Mouse (Mus musculus): ENCODE results near the gene Dmd. TPM values are rescaled to one million over a fixed set of nuclear protein-coding genes. Genes with fewer than 3 reads are reported as not detected.
"Not testable (repeated sequence)": the region's sequence is repeated elsewhere in the genome, so short reads cannot be mapped to it uniquely, and the experiment has no call there.

Dmd gene
- polyA plus RNA-seq, 1 experiment from 2014 or later, result 28.6 TPM

- H3K27me3 ChIP-seq (replicated peaks), result no peaks in the 10 kb centered on the region
- H3K9ac ChIP-seq, result no peak overlapping the region
- H3K4me1 ChIP-seq, result no peaks in the 10 kb centered on the region
- H3K27ac ChIP-seq, result no peak overlapping the region
- WGBS, result 52% methylated on average over 4 of the region's 4 CpGs
- H3K9me3 ChIP-seq, result no peaks in the 10 kb centered on the region
- H3K36me3 ChIP-seq, result no peaks in the 10 kb centered on the region
- ATAC-seq (ENCODE audit: insufficient read depth, low FRiP score, low read depth), result no peak
- H3K4me3 ChIP-seq (replicated peaks), result no peak overlapping the region
- no peak overlapping the region for H3K4me2 ChIP-seq
These were observed 797.8 kb downstream of the Dmd start for GRCm38 (mm10) chrX:83746301-83747008.

- no peaks in the 10 kb centered on the region for H3K27me3 ChIP-seq (replicated peaks)
- H3K27ac ChIP-seq, result no peak overlapping the region
- no peak for ATAC-seq (ENCODE audit: insufficient read depth, low FRiP score, low read depth)
- H3K4me3 ChIP-seq (replicated peaks), result no peak overlapping the region
- no peaks in the 10 kb centered on the region for H3K36me3 ChIP-seq
- no peak overlapping the region for H3K4me2 ChIP-seq
- no peaks in the 10 kb centered on the region for H3K4me1 ChIP-seq
- no peaks in the 10 kb centered on the region for H3K9me3 ChIP-seq
- H3K9ac ChIP-seq, result no peak overlapping the region
These were observed 838.7 kb downstream of the Dmd start for GRCm38 (mm10) chrX:83787406-83787805.

GRCm38 (mm10) chrX:83867469-83867868 is 918.8 kb downstream of the Dmd start:
- not testable (repeated sequence) for H3K4me2 ChIP-seq; H3K4me1 ChIP-seq; H3K4me3 ChIP-seq (replicated peaks); H3K9ac ChIP-seq; H3K27ac ChIP-seq; H3K9me3 ChIP-seq; ATAC-seq (ENCODE audit: insufficient read depth, low FRiP score, low read depth); H3K27me3 ChIP-seq (replicated peaks); H3K36me3 ChIP-seq
- WGBS, result 37% methylated on average over 9 of the region's 9 CpGs

- H3K36me3 ChIP-seq; H3K4me3 ChIP-seq (replicated peaks); H3K9ac ChIP-seq; H3K27me3 ChIP-seq (replicated peaks); ATAC-seq (ENCODE audit: insufficient read depth, low FRiP score, low read depth); H3K27ac ChIP-seq; H3K9me3 ChIP-seq; H3K4me2 ChIP-seq; H3K4me1 ChIP-seq: not testable (repeated sequence)
- 86% methylated on average over 11 of the region's 11 CpGs for WGBS
These were observed 926.7 kb downstream of the Dmd start for GRCm38 (mm10) chrX:83875389-83875788.

GRCm38 (mm10) chrX:83975895-83976294 is 1027.2 kb downstream of the Dmd start:
- no peak overlapping the region for H3K4me3 ChIP-seq (replicated peaks)
- no peak for ATAC-seq (ENCODE audit: insufficient read depth, low FRiP score, low read depth)
- no peaks in the 10 kb centered on the region for H3K27me3 ChIP-seq (replicated peaks)
- no peaks in the 10 kb centered on the region for H3K4me1 ChIP-seq
- H3K9me3 ChIP-seq, result no peaks in the 10 kb centered on the region
- H3K36me3 ChIP-seq, result no peaks in the 10 kb centered on the region
- H3K4me2 ChIP-seq, result no peak overlapping the region
- WGBS, result 42% methylated on average over 1 of the region's 1 CpGs
- no peak overlapping the region for H3K27ac ChIP-seq
- H3K9ac ChIP-seq, result no peak overlapping the region

GRCm38 (mm10) chrX:84001294-84001693 is 1052.6 kb downstream of the Dmd start:
- no peaks in the 10 kb centered on the region for H3K9me3 ChIP-seq
- H3K36me3 ChIP-seq, result no peaks in the 10 kb centered on the region
- 44% methylated on average over 7 of the region's 7 CpGs for WGBS
- no peak overlapping the region for H3K27ac ChIP-seq
- ATAC-seq (ENCODE audit: insufficient read depth, low FRiP score, low read depth), result no peak
- H3K4me3 ChIP-seq (replicated peaks), result no peak overlapping the region
- no peaks in the 10 kb centered on the region for H3K4me1 ChIP-seq
- H3K27me3 ChIP-seq (replicated peaks), result no peaks in the 10 kb centered on the region
- H3K4me2 ChIP-seq, result no peak overlapping the region
- H3K9ac ChIP-seq, result no peak overlapping the region

GRCm38 (mm10) chrX:84062431-84062830 is 1113.8 kb downstream of the Dmd start:
- WGBS, result 86% methylated on average over 3 of the region's 3 CpGs
- H3K36me3 ChIP-seq; H3K9me3 ChIP-seq; H3K27me3 ChIP-seq (replicated peaks); H3K4me3 ChIP-seq (replicated peaks); H3K4me1 ChIP-seq; H3K4me2 ChIP-seq; ATAC-seq (ENCODE audit: insufficient read depth, low FRiP score, low read depth); H3K27ac ChIP-seq; H3K9ac ChIP-seq: not testable (repeated sequence)

GRCm38 (mm10) chrX:84165872-84166271 is 1217.2 kb downstream of the Dmd start:
- no peak overlapping the region for H3K27ac ChIP-seq
- H3K4me3 ChIP-seq (replicated peaks), result no peak overlapping the region
- no peak for ATAC-seq (ENCODE audit: insufficient read depth, low FRiP score, low read depth)
- H3K4me2 ChIP-seq, result no peak overlapping the region
- H3K9ac ChIP-seq, result no peak overlapping the region
- H3K9me3 ChIP-seq, result no peaks in the 10 kb centered on the region
- 58% methylated on average over 2 of the region's 2 CpGs for WGBS
- H3K4me1 ChIP-seq, result no peaks in the 10 kb centered on the region
- H3K27me3 ChIP-seq (replicated peaks), result no peaks in the 10 kb centered on the region
- no peaks in the 10 kb centered on the region for H3K36me3 ChIP-seq

- no peaks in the 10 kb centered on the region for H3K27me3 ChIP-seq (replicated peaks)
- H3K4me1 ChIP-seq, result no peaks in the 10 kb centered on the region
- no peak overlapping the region for H3K4me2 ChIP-seq
- H3K4me3 ChIP-seq (replicated peaks), result no peak overlapping the region
- no peaks in the 10 kb centered on the region for H3K36me3 ChIP-seq
- no peak for ATAC-seq (ENCODE audit: insufficient read depth, low FRiP score, low read depth)
- WGBS, result 41% methylated on average over 2 of the region's 2 CpGs
- no peaks in the 10 kb centered on the region for H3K9me3 ChIP-seq
- no peak overlapping the region for H3K9ac ChIP-seq
- no peak overlapping the region for H3K27ac ChIP-seq
These were observed 1292.7 kb downstream of the Dmd start for GRCm38 (mm10) chrX:84241297-84241859.

GRCm38 (mm10) chrX:84330593-84330992 is 1381.9 kb downstream of the Dmd start:
- no peaks in the 10 kb centered on the region for H3K27me3 ChIP-seq (replicated peaks)
- H3K9ac ChIP-seq, result no peak overlapping the region

GRCm38 (mm10) chrX:84332177-84332576 is 1383.5 kb downstream of the Dmd start:
- no peak for ATAC-seq (ENCODE audit: insufficient read depth, low FRiP score, low read depth)
- no peaks in the 10 kb centered on the region for H3K4me1 ChIP-seq
- no peak overlapping the region for H3K4me2 ChIP-seq
- no peak overlapping the region for H3K9ac ChIP-seq
- H3K4me3 ChIP-seq (replicated peaks), result no peak overlapping the region
- H3K9me3 ChIP-seq, result no peaks in the 10 kb centered on the region
- WGBS, result 79% methylated on average over 1 of the region's 1 CpGs
- H3K36me3 ChIP-seq, result no peaks in the 10 kb centered on the region
- no peak overlapping the region for H3K27ac ChIP-seq
- no peaks in the 10 kb centered on the region for H3K27me3 ChIP-seq (replicated peaks)

More at GRCm38 (mm10) chrX:84330593-84330992, 1381.9 kb downstream of the Dmd start:
- Histone ChIP-seq H3K36me3 (no peaks in the 10 kb centered on the region), H3K4me2 (no peak overlapping the region), H3K27ac (no peak overlapping the region), H3K4me3 (replicated peaks) (no peak overlapping the region), H3K4me1 (no peaks in the 10 kb centered on the region), H3K9me3 (no peaks in the 10 kb centered on the region)
- ATAC-seq (ENCODE audit: insufficient read depth, low FRiP score, low read depth), result no peak

GRCm38 (mm10) chrX:84364981-84365380 is 1416.3 kb downstream of the Dmd start:
- ATAC-seq (ENCODE audit: insufficient read depth, low FRiP score, low read depth), result no peak
- Histone ChIP-seq H3K27ac (no peak overlapping the region), H3K4me3 (replicated peaks) (no peak overlapping the region), H3K4me1 (no peaks in the 10 kb centered on the region), H3K27me3 (replicated peaks) (no peaks in the 10 kb centered on the region), H3K9ac (no peak overlapping the region), H3K4me2 (no peak overlapping the region), H3K36me3 (no peaks in the 10 kb centered on the region), H3K9me3 (no peaks in the 10 kb centered on the region)

- no peaks in the 10 kb centered on the region for H3K27me3 ChIP-seq (replicated peaks)
- no peaks in the 10 kb centered on the region for H3K36me3 ChIP-seq
- no peak overlapping the region for H3K27ac ChIP-seq
- H3K4me3 ChIP-seq (replicated peaks), result no peak overlapping the region
- H3K9me3 ChIP-seq, result no peaks in the 10 kb centered on the region
- H3K9ac ChIP-seq, result no peak overlapping the region
- no peaks in the 10 kb centered on the region for H3K4me1 ChIP-seq
- WGBS, result 72% methylated on average over 4 of the region's 4 CpGs
- ATAC-seq (ENCODE audit: insufficient read depth, low FRiP score, low read depth), result no peak
- no peak overlapping the region for H3K4me2 ChIP-seq
These were observed 1486.9 kb downstream of the Dmd start for GRCm38 (mm10) chrX:84435608-84436007.

Measured in stomach, embryonic 15.5 days (tissue).